In genomic region chr11:51785926-51786325, GRCm38 (mm10) we compare ENCODE assay signal across 10 mouse cellular contexts. TPM values are rescaled to one million over a fixed set of nuclear protein-coding genes. Genes with fewer than 3 reads are reported as not detected.
DNase-seq lines count a peak whose midpoint lies in the region; ATAC-seq and TF ChIP-seq lines count a peak whose summit lies in the region.
"Had no signal": no experiment of that assay in that cellular context is flagged by ENCODE, and none has a peak within 500 bp of the region (broad histone marks: within the 10 kb centered on the region; RNA-seq: fewer than 3 reads in every experiment).

No protein-coding gene starts in this region.

- peak; percentile 56 for DNase-seq in heart, postnatal 4 days
- no peak for DNase-seq in heart, adult 11 months
- DNase-seq in 416B (ENCODE audit: low read depth) (peak; percentile 69), Patski (ENCODE audit: low read depth, low spot score) (no peak)
- DNase-seq in lung, postnatal 14 days = peak; percentile 81
- peak; percentile 54 to 64 for DNase-seq in thymus, postnatal 36 days
- DNase-seq in left cerebral cortex, adult 11 months (ENCODE audit: low spot score) = no peak

- no peak for ATAC-seq in Patski
- ATAC-seq in erythroblast, adult 5-6 weeks (replicated peaks; ENCODE audit: low FRiP score, poor library complexity, severe bottlenecking) = peak; percentile 74

- POLR2A ChIA-PET in Patski (lab: Charles Lee) = interaction anchor here (0.7 kb wide), 1 partner anchor 12 kb away, joined by 3 read pairs; no protein-coding TSS in a partner anchor

- peak; percentile 84 for TF ChIP-seq CTCF in Patski (IDR thresholded peaks at IDR 0.05)

- no peaks in the 10 kb centered on the region for H3K27me3 ChIP-seq in Patski
- H3K27me3 ChIP-seq: embryonic facial prominence, embryonic 13.5 days; limb, embryonic 15.5 days had no signal

- in situ Hi-C loops in Patski (cut with MboI; ENCODE audit: low pct_unique_long_range_greater_than_20kb) = loop anchor here (5.0 kb wide), 1 partner anchor 169 kb away; the partner anchor contains the start of gene Nhp2

- CTCF ChIA-PET in Patski (lab: Charles Lee) = interaction anchor here (0.9 to 2.0 kb wide), 6 partner anchors 9 to 97 kb away, joined by 3 to 7 read pairs (median 4); partner anchors contain the start of gene 0610009B22Rik

RNA-seq across cellular contexts. Expression of gene Sar1b, which starts 22.4 kb away (rescaled TPM):
- total RNA-seq in heart, postnatal 4 days (2021) = 10 to 100 TPM; 93.6 to 95.8 TPM
- polyA plus RNA-seq in Patski (2021) = 91.0 TPM
- total RNA-seq in erythroblast, adult 5-6 weeks (2015; ENCODE audit: low replicate concordance) = 46.6 and 58.4 TPM in 2 replicates
- 10.6 and 21.3 TPM in 2 replicates for total RNA-seq in erythroblast, adult 5-6 weeks (2017; ENCODE audit: low replicate concordance)

RNA-seq across cellular contexts. Expression of gene Sec24a, which starts 22.5 kb away (rescaled TPM):
- total RNA-seq in heart, postnatal 4 days (2021) = 10 to 100 TPM; 23.0 to 23.7 TPM
- 18.8 TPM for polyA plus RNA-seq in Patski (2021)
- 4.2 and 7.3 TPM in 2 replicates for total RNA-seq in erythroblast, adult 5-6 weeks (2015; ENCODE audit: low replicate concordance)
- total RNA-seq in erythroblast, adult 5-6 weeks (2017; ENCODE audit: low replicate concordance) = 2.0 and 2.6 TPM in 2 replicates

Comparison
In these comparisons a context has a peak if more than half of its experiments do, and no peak if none do; other contexts are left out.
1. DNase-seq: peak in heart, postnatal 4 days (single experiment), 416B (single experiment), lung, postnatal 14 days (single experiment) and thymus, postnatal 36 days (2 of 2); none in heart, adult 11 months (single experiment), Patski (single experiment) and left cerebral cortex, adult 11 months (single experiment).